Mouse (Mus musculus): ENCODE measurements at regions not wholly inside any gene's neighbourhood (a gene's known extent, or its start where the extent isn't known, plus 50 kb on each side); places are given as distances from the start of the nearest gene placed in this dataset.
"Not testable (repeated sequence)": the region's sequence is repeated elsewhere in the genome, so short reads cannot be mapped to it uniquely, and the experiment has no call there.

GRCm38 (mm10) chr5:12847207-12847606 is 278.0 kb upstream of the Sema3a start:
- H3K36me3 ChIP-seq; H3K4me3 ChIP-seq (replicated peaks); H3K4me2 ChIP-seq (replicated peaks); ATAC-seq (ENCODE audit: insufficient number of reproducible peaks, low FRiP score, low TSS enrichment, low read depth); H3K9ac ChIP-seq; H3K27ac ChIP-seq (replicated peaks); H3K4me1 ChIP-seq; H3K9me3 ChIP-seq (replicated peaks); H3K27me3 ChIP-seq: not testable (repeated sequence)
- 88% methylated on average over 3 of the region's 3 CpGs for WGBS

- H3K27me3 ChIP-seq = no peaks in the 10 kb centered on the region
- H3K27ac ChIP-seq (replicated peaks) = no peak overlapping the region
- no peak for ATAC-seq (ENCODE audit: insufficient number of reproducible peaks, low FRiP score, low TSS enrichment, low read depth)
- 40% methylated on average over 2 of the region's 2 CpGs for WGBS
- no peak overlapping the region for H3K4me2 ChIP-seq (replicated peaks)
- H3K9me3 ChIP-seq (replicated peaks) = no peaks in the 10 kb centered on the region
- H3K9ac ChIP-seq = no peak overlapping the region
- H3K36me3 ChIP-seq = no peaks in the 10 kb centered on the region
- H3K4me1 ChIP-seq = no peaks in the 10 kb centered on the region
- no peak overlapping the region for H3K4me3 ChIP-seq (replicated peaks)
These were observed 268.3 kb upstream of the Sema3a start for GRCm38 (mm10) chr5:12856869-12857268.

- 45% methylated on average over 3 of the region's 3 CpGs for WGBS
- H3K36me3 ChIP-seq = no peaks in the 10 kb centered on the region
- no peak overlapping the region for H3K27ac ChIP-seq (replicated peaks)
These were observed 256.6 kb upstream of the Sema3a start for GRCm38 (mm10) chr5:12868355-12869217.

GRCm38 (mm10) chr5:12872888-12873287 is 252.3 kb upstream of the Sema3a start:
- Histone ChIP-seq H3K9me3 (replicated peaks) (no peaks in the 10 kb centered on the region), H3K27me3 (no peaks in the 10 kb centered on the region), H3K36me3 (no peaks in the 10 kb centered on the region), H3K4me2 (replicated peaks) (no peak overlapping the region), H3K9ac (no peak overlapping the region), H3K27ac (replicated peaks) (no peak overlapping the region), H3K4me3 (replicated peaks) (no peak overlapping the region), H3K4me1 (no peaks in the 10 kb centered on the region)
- 91% methylated on average over 3 of the region's 3 CpGs for WGBS
- ATAC-seq (ENCODE audit: insufficient number of reproducible peaks, low FRiP score, low TSS enrichment, low read depth) = no peak

More at GRCm38 (mm10) chr5:12868355-12869217, 256.6 kb upstream of the Sema3a start:
- Histone ChIP-seq H3K9ac (no peak overlapping the region), H3K4me2 (replicated peaks) (no peak overlapping the region), H3K9me3 (replicated peaks) (no peaks in the 10 kb centered on the region), H3K4me3 (replicated peaks) (no peak overlapping the region), H3K4me1 (no peaks in the 10 kb centered on the region), H3K27me3 (no peaks in the 10 kb centered on the region)
- no peak for ATAC-seq (ENCODE audit: insufficient number of reproducible peaks, low FRiP score, low TSS enrichment, low read depth)

- WGBS = 76% methylated on average over 6 of the region's 6 CpGs
- Histone ChIP-seq H3K4me3 (replicated peaks) (no peak overlapping the region), H3K9ac (no peak overlapping the region), H3K4me1 (no peaks in the 10 kb centered on the region), H3K27me3 (no peaks in the 10 kb centered on the region), H3K4me2 (replicated peaks) (no peak overlapping the region), H3K27ac (replicated peaks) (no peak overlapping the region), H3K36me3 (no peaks in the 10 kb centered on the region), H3K9me3 (replicated peaks) (no peaks in the 10 kb centered on the region)
- ATAC-seq (ENCODE audit: insufficient number of reproducible peaks, low FRiP score, low TSS enrichment, low read depth) = no peak
These were observed 247.5 kb upstream of the Sema3a start for GRCm38 (mm10) chr5:12877595-12878296.

GRCm38 (mm10) chr5:12892333-12892732 is 232.9 kb upstream of the Sema3a start:
- H3K4me1 ChIP-seq = no peaks in the 10 kb centered on the region
- no peak overlapping the region for H3K4me2 ChIP-seq (replicated peaks)
- no peaks in the 10 kb centered on the region for H3K9me3 ChIP-seq (replicated peaks)
- H3K4me3 ChIP-seq (replicated peaks) = no peak overlapping the region
- H3K27me3 ChIP-seq = no peaks in the 10 kb centered on the region
- H3K36me3 ChIP-seq = no peaks in the 10 kb centered on the region
- no peak overlapping the region for H3K9ac ChIP-seq
- H3K27ac ChIP-seq (replicated peaks) = no peak overlapping the region
- no peak for ATAC-seq (ENCODE audit: insufficient number of reproducible peaks, low FRiP score, low TSS enrichment, low read depth)

- no peaks in the 10 kb centered on the region for H3K4me1 ChIP-seq
- no peak overlapping the region for H3K4me2 ChIP-seq (replicated peaks)
- no peaks in the 10 kb centered on the region for H3K9me3 ChIP-seq (replicated peaks)
- H3K27ac ChIP-seq (replicated peaks) = no peak overlapping the region
- no peak overlapping the region for H3K4me3 ChIP-seq (replicated peaks)
- WGBS = 28% methylated on average over 2 of the region's 2 CpGs
- H3K9ac ChIP-seq = no peak overlapping the region
- H3K36me3 ChIP-seq = no peaks in the 10 kb centered on the region
- ATAC-seq (ENCODE audit: insufficient number of reproducible peaks, low FRiP score, low TSS enrichment, low read depth) = no peak
- H3K27me3 ChIP-seq = no peaks in the 10 kb centered on the region
These were observed 230.6 kb upstream of the Sema3a start for GRCm38 (mm10) chr5:12894638-12895037.

- Histone ChIP-seq H3K4me2 (replicated peaks) (no peak overlapping the region), H3K27ac (replicated peaks) (no peak overlapping the region), H3K27me3 (no peaks in the 10 kb centered on the region), H3K4me1 (no peaks in the 10 kb centered on the region), H3K4me3 (replicated peaks) (no peak overlapping the region), H3K9ac (no peak overlapping the region), H3K36me3 (no peaks in the 10 kb centered on the region), H3K9me3 (replicated peaks) (no peaks in the 10 kb centered on the region)
- no peak for ATAC-seq (ENCODE audit: insufficient number of reproducible peaks, low FRiP score, low TSS enrichment, low read depth)
These were observed 214.5 kb upstream of the Sema3a start for GRCm38 (mm10) chr5:12910741-12911140.

GRCm38 (mm10) chr5:12914395-12914794 is 210.8 kb upstream of the Sema3a start:
- H3K4me1 ChIP-seq = no peaks in the 10 kb centered on the region
- H3K9ac ChIP-seq = no peak overlapping the region
- no peak for ATAC-seq (ENCODE audit: insufficient number of reproducible peaks, low FRiP score, low TSS enrichment, low read depth)
- WGBS = 35% methylated on average over 1 of the region's 1 CpGs
- H3K36me3 ChIP-seq = no peaks in the 10 kb centered on the region
- no peak overlapping the region for H3K4me2 ChIP-seq (replicated peaks)
- no peak overlapping the region for H3K27ac ChIP-seq (replicated peaks)
- H3K4me3 ChIP-seq (replicated peaks) = no peak overlapping the region
- H3K27me3 ChIP-seq = no peaks in the 10 kb centered on the region
- no peaks in the 10 kb centered on the region for H3K9me3 ChIP-seq (replicated peaks)

GRCm38 (mm10) chr5:12919335-12919734 is 205.9 kb upstream of the Sema3a start:
- Histone ChIP-seq H3K27me3 (no peaks in the 10 kb centered on the region), H3K4me1 (no peaks in the 10 kb centered on the region), H3K36me3 (no peaks in the 10 kb centered on the region), H3K27ac (replicated peaks) (no peak overlapping the region), H3K9me3 (replicated peaks) (no peaks in the 10 kb centered on the region), H3K9ac (no peak overlapping the region), H3K4me3 (replicated peaks) (no peak overlapping the region), H3K4me2 (replicated peaks) (no peak overlapping the region)
- ATAC-seq (ENCODE audit: insufficient number of reproducible peaks, low FRiP score, low TSS enrichment, low read depth) = no peak
- WGBS = 70% methylated on average over 2 of the region's 2 CpGs

- no peak overlapping the region for H3K27ac ChIP-seq (replicated peaks)
- H3K4me3 ChIP-seq (replicated peaks) = no peak overlapping the region
- ATAC-seq (ENCODE audit: insufficient number of reproducible peaks, low FRiP score, low TSS enrichment, low read depth) = no peak
- no peaks in the 10 kb centered on the region for H3K9me3 ChIP-seq (replicated peaks)
- H3K36me3 ChIP-seq = no peaks in the 10 kb centered on the region
- H3K9ac ChIP-seq = no peak overlapping the region
- H3K4me2 ChIP-seq (replicated peaks) = no peak overlapping the region
- no peaks in the 10 kb centered on the region for H3K4me1 ChIP-seq
- H3K27me3 ChIP-seq = no peaks in the 10 kb centered on the region
These were observed 202.3 kb upstream of the Sema3a start for GRCm38 (mm10) chr5:12922889-12923288.

- H3K9ac ChIP-seq = no peak overlapping the region
- H3K9me3 ChIP-seq (replicated peaks) = no peaks in the 10 kb centered on the region
- no peaks in the 10 kb centered on the region for H3K36me3 ChIP-seq
- no peak overlapping the region for H3K27ac ChIP-seq (replicated peaks)
- no peak overlapping the region for H3K4me2 ChIP-seq (replicated peaks)
- no peak overlapping the region for H3K4me3 ChIP-seq (replicated peaks)
- ATAC-seq (ENCODE audit: insufficient number of reproducible peaks, low FRiP score, low TSS enrichment, low read depth) = no peak
- no peaks in the 10 kb centered on the region for H3K4me1 ChIP-seq
- H3K27me3 ChIP-seq = no peaks in the 10 kb centered on the region
These were observed 199.7 kb upstream of the Sema3a start for GRCm38 (mm10) chr5:12925466-12925865.

All from embryonic facial prominence, embryonic 15.5 days (tissue).